Mouse (Mus musculus) c-Kit-positive CD71-positive TER-119-positive erythroid progenitor cells, embryonic 14.5 days (primary cell): ENCODE measurements around the gene Kcnk10.

Source experiments
- DNase-seq: peaks from one replicate; pipeline ENCODE4 v3.0.0-alpha.2; 2013; ENCODE audit warnings: low spot score

The Kcnk10 gene

GRCm38 (mm10) chr12:98406598-98406997 is 171.5 kb downstream of the Kcnk10 start:
- DNase-seq: no peak

- no peak for DNase-seq
Measured at GRCm38 (mm10) chr12:98406076-98406475, 172.0 kb downstream of the Kcnk10 start.

- DNase-seq: no peak
Measured at GRCm38 (mm10) chr12:98396586-98396985, 181.5 kb downstream of the Kcnk10 start.

- no peak for DNase-seq
Measured at GRCm38 (mm10) chr12:98394115-98394514, 184.0 kb downstream of the Kcnk10 start.

GRCm38 (mm10) chr12:98391347-98391746 is 186.8 kb downstream of the Kcnk10 start:
- no peak for DNase-seq

- no peak for DNase-seq
Measured at GRCm38 (mm10) chr12:98389618-98390017, 188.5 kb downstream of the Kcnk10 start.
